Mouse (Mus musculus) T-helper 2 cell (primary cell): ENCODE measurements at regions not wholly inside any gene's neighbourhood (a gene's known extent, or its start where the extent isn't known, plus 50 kb on each side); places are given as distances from the start of the nearest gene placed in this dataset.

Source experiments
- in situ Hi-C: fragments of 300-600 bp; cut with MboI, MseI; formaldehyde crosslinking; loops from one replicate; pipeline ENCODE4 v1.15.1; 2025; ENCODE audit warnings: high pct_unique_total_duplicates

- in situ Hi-C loops, result no loop called here
Observed at GRCm38 (mm10) chr6:50713297-50713696, 59.1 kb upstream of the Npvf start.

GRCm38 (mm10) chr6:50718631-50719030 lies 64.4 kb upstream of the Npvf start:
- in situ Hi-C loops, result no loop called here

- in situ Hi-C loops, result no loop called here
Observed at GRCm38 (mm10) chr6:50720346-50720745, 66.1 kb upstream of the Npvf start.

DNA sequence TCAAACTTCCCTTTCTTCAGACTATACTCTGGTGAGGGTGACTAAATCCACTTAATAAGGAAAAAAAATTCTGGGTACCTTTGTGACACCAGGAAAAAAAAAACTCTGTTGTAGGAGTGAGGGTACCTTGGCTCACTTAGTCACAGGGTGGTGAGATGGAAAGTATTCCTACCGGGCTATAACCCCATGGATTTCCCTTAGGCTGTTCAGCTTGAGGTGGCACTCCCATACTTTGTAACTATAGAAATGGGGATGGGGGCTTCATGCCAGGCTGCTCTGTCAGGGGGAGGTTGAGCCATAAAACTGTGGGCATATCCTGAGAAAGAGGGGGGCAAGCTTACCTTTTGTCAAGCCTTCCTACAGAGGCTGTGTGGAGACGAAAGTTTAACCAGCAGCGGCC lies 71.4 kb upstream of the Npvf start:
- in situ Hi-C loops, result no loop called here

GRCm38 (mm10) chr6:50726166-50726591 lies 71.9 kb upstream of the Npvf start:
- in situ Hi-C loops, result no loop called here

- in situ Hi-C loops, result no loop called here
Observed at GRCm38 (mm10) chr6:50730744-50731718, 76.8 kb upstream of the Npvf start.

GRCm38 (mm10) chr6:50734701-50735100 lies 80.5 kb upstream of the Npvf start:
- in situ Hi-C loops, result no loop called here

- in situ Hi-C loops, result no loop called here
Observed at GRCm38 (mm10) chr6:50735825-50736224, 81.6 kb upstream of the Npvf start.

- in situ Hi-C loops, result no loop called here
Observed at GRCm38 (mm10) chr6:50742009-50742408, 87.8 kb upstream of the Npvf start.

GRCm38 (mm10) chr6:50744462-50745166 lies 90.4 kb upstream of the Npvf start:
- in situ Hi-C loops, result no loop called here

DNA sequence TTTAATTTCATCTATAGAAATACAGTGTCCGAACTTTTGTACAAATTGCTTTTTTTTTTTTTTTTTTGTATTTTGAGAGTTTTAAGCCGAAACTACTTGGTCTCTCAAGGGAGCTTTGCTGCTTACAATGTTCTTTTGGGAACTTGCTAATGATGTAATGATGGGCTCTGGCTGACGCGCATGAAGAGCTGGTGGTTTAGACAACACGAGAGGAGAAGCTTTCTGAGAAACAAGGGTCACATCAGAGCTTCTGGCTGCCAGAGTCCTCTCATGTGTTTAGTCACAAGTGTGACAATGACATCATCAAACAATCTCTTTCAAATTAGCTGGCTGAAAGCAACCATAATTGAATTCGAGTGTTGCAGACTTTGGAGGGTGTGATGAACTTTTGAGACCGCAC lies 98.9 kb upstream of the Npvf start:
- in situ Hi-C loops, result no loop called here

- in situ Hi-C loops, result no loop called here
Observed at GRCm38 (mm10) chr6:50754786-50755185, 100.5 kb upstream of the Npvf start.

GRCm38 (mm10) chr6:50760367-50760766 lies 106.1 kb upstream of the Npvf start:
- in situ Hi-C loops, result no loop called here

DNA sequence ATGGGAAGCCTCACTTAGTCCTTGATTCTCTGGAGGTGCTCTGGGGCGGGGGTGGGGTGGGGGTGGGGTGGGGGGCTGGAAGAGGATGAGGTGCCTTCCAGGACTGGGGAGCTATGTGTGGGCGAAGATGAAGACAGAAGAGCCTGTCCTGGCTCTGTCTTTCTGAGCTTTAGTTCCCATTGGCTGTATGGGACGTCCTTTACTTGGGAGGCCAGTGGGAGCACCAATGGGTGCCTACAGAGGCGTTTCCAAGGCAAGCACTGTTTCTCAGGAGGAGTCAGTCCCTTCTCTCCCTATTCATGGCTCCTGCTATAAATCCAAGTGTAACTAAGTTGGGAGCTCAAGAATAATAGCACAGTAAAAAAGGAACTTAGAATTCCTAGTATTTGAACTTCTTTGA lies 108.9 kb upstream of the Npvf start:
- in situ Hi-C loops, result no loop called here

GRCm38 (mm10) chr6:50766442-50766915 lies 112.2 kb upstream of the Npvf start:
- in situ Hi-C loops, result no loop called here

DNA sequence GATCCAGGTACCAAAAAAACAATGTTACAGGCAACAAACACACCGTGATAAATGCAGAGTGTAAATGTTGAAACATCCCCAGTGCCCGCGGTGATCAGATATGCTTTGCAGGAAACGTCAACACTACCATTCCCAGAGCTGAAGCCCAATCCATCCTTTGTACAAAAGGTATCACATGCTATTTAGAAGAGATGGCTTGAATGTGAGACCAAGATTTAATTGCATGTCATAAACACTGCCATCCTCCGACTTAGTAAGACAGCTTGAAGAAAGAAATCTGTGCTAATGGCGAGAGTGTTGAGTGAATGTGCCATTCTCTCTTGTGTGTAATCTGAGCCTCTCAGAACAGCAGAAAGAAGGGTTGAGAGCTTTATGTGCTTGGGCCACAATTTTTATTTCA lies 112.9 kb upstream of the Npvf start:
- in situ Hi-C loops, result no loop called here

- in situ Hi-C loops, result no loop called here
Observed at GRCm38 (mm10) chr6:50767827-50768226, 113.6 kb upstream of the Npvf start.

DNA sequence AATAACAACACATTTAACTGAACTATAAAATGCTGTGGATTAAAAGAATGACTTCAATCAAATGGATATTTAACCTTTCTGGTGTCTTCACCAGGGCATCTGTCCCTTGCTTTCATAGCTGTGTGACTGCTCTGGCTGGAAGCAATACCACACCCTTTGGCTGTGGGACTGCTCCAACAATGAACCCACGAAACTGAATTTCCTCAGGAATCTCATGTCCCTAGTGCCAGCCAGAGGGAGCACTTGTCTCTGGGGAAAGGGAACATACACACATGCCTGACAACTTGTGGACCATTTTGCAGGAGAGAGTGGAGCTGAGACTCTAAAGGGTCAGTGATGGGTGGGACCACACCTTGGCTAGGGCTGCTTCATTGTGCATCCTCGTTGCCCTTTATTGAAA lies 114.9 kb upstream of the Npvf start:
- in situ Hi-C loops, result no loop called here

GRCm38 (mm10) chr6:50770481-50770880 lies 116.2 kb upstream of the Npvf start:
- in situ Hi-C loops, result no loop called here

DNA sequence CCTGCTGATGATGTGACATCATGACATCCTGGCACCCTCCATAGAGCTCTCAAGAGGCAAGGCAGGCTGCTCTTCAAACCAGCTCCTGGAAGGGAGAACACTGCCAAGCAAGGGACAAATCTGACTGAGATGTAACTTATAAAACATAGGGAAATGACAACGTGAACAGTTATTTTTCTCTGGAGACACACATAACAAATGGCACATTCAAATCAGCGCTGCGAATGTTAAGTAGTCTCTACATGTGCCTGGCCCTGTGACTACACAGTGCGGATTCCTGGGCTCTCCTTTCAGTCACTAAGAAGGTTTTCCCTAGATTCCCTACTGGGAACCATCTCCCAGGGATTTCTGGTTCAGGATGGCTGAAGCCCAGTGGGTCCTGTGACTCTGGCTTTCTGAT lies 121.4 kb upstream of the Npvf start:
- in situ Hi-C loops, result no loop called here

DNA sequence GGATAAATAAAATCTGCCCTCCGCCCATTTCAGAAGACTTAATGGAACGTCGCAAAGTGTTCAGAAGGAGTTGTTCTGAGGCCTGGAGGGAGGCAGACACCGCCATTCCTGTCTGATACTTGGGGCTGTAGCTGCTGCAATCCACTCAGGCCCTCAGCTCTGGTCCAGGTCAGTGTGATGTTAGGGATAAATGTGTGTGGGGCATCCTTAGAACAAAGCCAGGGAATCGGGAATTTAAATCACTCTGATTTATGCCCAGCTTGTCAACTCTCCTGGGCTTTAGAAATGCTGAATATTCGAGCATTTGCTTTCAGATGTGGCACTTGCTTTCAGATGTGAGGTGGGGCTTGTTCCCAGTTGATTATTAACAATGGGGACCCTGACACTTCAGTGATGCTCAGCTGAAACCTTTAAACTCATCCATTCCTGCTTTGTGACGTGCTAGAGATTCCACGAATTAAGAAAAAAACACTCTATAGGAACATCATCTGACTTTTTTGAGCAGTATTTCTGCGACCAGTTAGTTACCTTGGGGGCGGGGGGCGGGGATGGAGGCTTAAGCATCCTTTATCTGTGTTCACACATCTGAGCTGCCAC lies 122.1 kb upstream of the Npvf start:
- in situ Hi-C loops, result no loop called here

- in situ Hi-C loops, result no loop called here
Observed at GRCm38 (mm10) chr6:50776931-50777495, 122.8 kb upstream of the Npvf start.
